Mouse (Mus musculus) MEL (cell line): ENCODE results near the gene Syce1l.

Experiments
- CTCF ChIP-seq, 3 experiments: IDR thresholded peaks in 2 of 3; conservative IDR thresholded peaks in 1 of 3; 2 replicates each; pipeline ENCODE4 v1.5.1; 2011 to 2012; ENCODE audit warnings: low read length in 3 of 3, low read depth in 2 of 3, mild to moderate bottlenecking in 2 of 3, improper control_type of control experiment in 1 of 3, inconsistent platforms in 1 of 3, mixed read lengths in 1 of 3, moderate library complexity in 1 of 3; ENCODE audit not compliant: control insufficient read depth in 1 of 3, insufficient read depth in 1 of 3, poor library complexity in 1 of 3, severe bottlenecking in 1 of 3
- EP300 ChIP-seq, 2 experiments: IDR thresholded peaks; 2 replicates each; pipeline ENCODE4 v1.6.1; 2011; ENCODE audit warnings: improper control_type of control experiment in 2 of 2, low read length in 2 of 2, low read depth in 1 of 2, mild to moderate bottlenecking in 1 of 2
- MAX ChIP-seq: IDR thresholded peaks from 2 replicates; pipeline ENCODE4 v1.6.1; 2011; ENCODE audit warnings: low read length, improper control_type of control experiment
- MAZ ChIP-seq: IDR thresholded peaks from 2 replicates; pipeline ENCODE4 v1.6.1; 2012; ENCODE audit warnings: low read depth, mild to moderate bottlenecking, inconsistent platforms, low read length, improper control_type of control experiment
- NRF1 ChIP-seq: IDR thresholded peaks from 2 replicates; pipeline ENCODE4 v1.6.1; 2014; ENCODE audit warnings: low read depth, mild to moderate bottlenecking, inconsistent platforms, low read length, improper control_type of control experiment, moderate library complexity; ENCODE audit not compliant: poor library complexity, insufficient read depth, severe bottlenecking
- POLR2A ChIP-seq, 2 experiments: IDR thresholded peaks; 2 replicates each; pipeline ENCODE4 v1.6.1; 2011 to 2012; ENCODE audit warnings: low read length in 2 of 2, mild to moderate bottlenecking in 2 of 2, control low read depth in 1 of 2, improper control_type of control experiment in 1 of 2, low read depth in 1 of 2, moderate library complexity in 1 of 2; ENCODE audit not compliant: control insufficient read depth in 1 of 2, insufficient read depth in 1 of 2, poor library complexity in 1 of 2
- POLR2AphosphoS2 ChIP-seq: IDR thresholded peaks from 2 replicates; pipeline ENCODE4 v1.6.1; 2011; ENCODE audit warnings: low read length, improper control_type of control experiment
- SMC3 ChIP-seq: IDR thresholded peaks from 2 replicates; pipeline ENCODE4 v1.6.1; 2011; ENCODE audit warnings: low read depth, low read length, improper control_type of control experiment
- TCF12 ChIP-seq: IDR thresholded peaks from 2 replicates; pipeline ENCODE4 v1.6.1; 2014; ENCODE audit warnings: low read depth, mild to moderate bottlenecking, inconsistent platforms, low read length, improper control_type of control experiment, moderate library complexity
- USF1 ChIP-seq: IDR thresholded peaks from 2 replicates; pipeline ENCODE4 v1.6.1; 2014; ENCODE audit warnings: low read depth, mild to moderate bottlenecking, inconsistent platforms, low read length, improper control_type of control experiment, moderate library complexity
- USF2 ChIP-seq, 2 experiments: IDR thresholded peaks; 2 replicates each; pipeline ENCODE4 v1.6.1; 2011 to 2012; ENCODE audit warnings: improper control_type of control experiment in 2 of 2, low read length in 2 of 2, borderline replicate concordance in 1 of 2, inconsistent platforms in 1 of 2, low read depth in 1 of 2, mild to moderate bottlenecking in 1 of 2; ENCODE audit not compliant: insufficient read depth in 1 of 2
- ZC3H11A ChIP-seq: IDR thresholded peaks from 2 replicates; pipeline ENCODE4 v1.6.1; 2012; ENCODE audit warnings: low read depth, mild to moderate bottlenecking, inconsistent platforms, low read length, improper control_type of control experiment

DNA sequence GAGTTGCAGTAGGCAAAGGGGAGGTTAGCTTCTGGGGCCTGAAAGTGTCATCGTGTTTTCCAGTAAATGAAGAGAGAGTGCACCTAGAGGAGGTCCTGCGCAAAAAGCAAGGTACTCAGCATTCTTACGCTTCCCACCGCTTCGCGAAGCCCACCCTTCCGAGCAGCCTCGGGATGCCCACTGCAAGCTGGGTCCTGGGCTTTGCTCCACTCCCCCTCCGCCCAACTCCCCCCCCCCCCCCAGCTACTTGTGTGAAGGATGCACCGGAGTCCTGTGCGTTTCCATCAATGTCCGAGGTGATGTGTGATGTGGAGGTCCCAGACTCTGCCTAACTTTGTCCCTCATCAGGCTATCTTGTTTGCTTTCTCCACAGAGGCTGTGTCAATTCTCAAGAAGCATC lies 9.4 kb downstream of the Syce1l start:
- TF ChIP-seq CTCF (IDR thresholded peaks at IDR 0.05 in 2 of 3, conservative IDR thresholded peaks at IDR 0.05 in 1 of 3; ENCODE audit: control insufficient read depth in 1 of 3, insufficient read depth in 1 of 3, low read depth in 2 of 3, low read length in 3 of 3, poor library complexity in 1 of 3, severe bottlenecking in 1 of 3) (no peak), MAZ (no peak), ZC3H11A (no peak), EP300 (IDR thresholded peaks at IDR 0.05; ENCODE audit: low read depth in 1 of 2, low read length in 2 of 2) (no peak), POLR2A (IDR thresholded peaks at IDR 0.05; ENCODE audit: control insufficient read depth in 1 of 2, insufficient read depth in 1 of 2, low read depth in 1 of 2, low read length in 2 of 2, poor library complexity in 1 of 2) (no peak), TCF12 (no peak), USF1 (no peak), USF2 (IDR thresholded peaks at IDR 0.05; ENCODE audit: borderline replicate concordance in 1 of 2, insufficient read depth in 1 of 2, low read depth in 1 of 2, low read length in 2 of 2) (no peak), MAX (no peak), SMC3 (no peak), POLR2AphosphoS2 (no peak), NRF1 (no peak)
